Mouse (Mus musculus): ENCODE results near the gene Fbxl19.
"Not testable (repeated sequence)": the region's sequence is repeated elsewhere in the genome, so short reads cannot be mapped to it uniquely, and the experiment has no call there.

Gene Fbxl19

GRCm38 (mm10) chr7:127732066-127732465, 12.3 kb upstream of the Fbxl19 start, which contains the start of gene Ctf2:
TSS of gene Ctf2 (minus strand) at chr7:127732166.
- not testable (repeated sequence) for DNase-seq

DNA sequence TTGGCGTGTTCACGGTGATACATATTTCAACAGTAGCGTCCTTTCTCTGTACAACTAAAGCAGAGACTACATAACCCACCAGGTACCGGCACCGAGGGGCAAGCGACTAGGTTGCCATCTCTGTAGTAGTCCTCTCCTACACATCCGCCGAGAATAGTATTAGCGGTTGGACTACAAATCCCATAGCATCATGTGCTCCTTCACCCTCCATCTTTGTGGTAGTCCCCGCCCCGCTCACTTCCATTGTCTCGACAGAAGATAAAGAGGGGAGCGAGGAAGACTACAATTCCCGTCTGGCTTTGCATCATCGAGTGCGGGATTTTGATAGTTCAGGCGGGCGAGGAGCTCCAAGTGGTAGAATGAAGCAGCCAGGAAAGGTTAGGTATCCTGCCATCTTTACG, 908 bp downstream of the Fbxl19 start:
- DNase-seq: peak; percentile 96

GRCm38 (mm10) chr7:127745652-127746493, 1.5 kb downstream of the Fbxl19 start:
- peak; percentile 99 for DNase-seq

- DNase-seq: peak; percentile 81
These were observed 2.5 kb downstream of the Fbxl19 start for GRCm38 (mm10) chr7:127746494-127747491.

GRCm38 (mm10) chr7:127747559-127748234, 3.4 kb downstream of the Fbxl19 start:
- peak; percentile 68 for DNase-seq

GRCm38 (mm10) chr7:127748235-127748560, 3.9 kb downstream of the Fbxl19 start:
- no peak for DNase-seq

DNA sequence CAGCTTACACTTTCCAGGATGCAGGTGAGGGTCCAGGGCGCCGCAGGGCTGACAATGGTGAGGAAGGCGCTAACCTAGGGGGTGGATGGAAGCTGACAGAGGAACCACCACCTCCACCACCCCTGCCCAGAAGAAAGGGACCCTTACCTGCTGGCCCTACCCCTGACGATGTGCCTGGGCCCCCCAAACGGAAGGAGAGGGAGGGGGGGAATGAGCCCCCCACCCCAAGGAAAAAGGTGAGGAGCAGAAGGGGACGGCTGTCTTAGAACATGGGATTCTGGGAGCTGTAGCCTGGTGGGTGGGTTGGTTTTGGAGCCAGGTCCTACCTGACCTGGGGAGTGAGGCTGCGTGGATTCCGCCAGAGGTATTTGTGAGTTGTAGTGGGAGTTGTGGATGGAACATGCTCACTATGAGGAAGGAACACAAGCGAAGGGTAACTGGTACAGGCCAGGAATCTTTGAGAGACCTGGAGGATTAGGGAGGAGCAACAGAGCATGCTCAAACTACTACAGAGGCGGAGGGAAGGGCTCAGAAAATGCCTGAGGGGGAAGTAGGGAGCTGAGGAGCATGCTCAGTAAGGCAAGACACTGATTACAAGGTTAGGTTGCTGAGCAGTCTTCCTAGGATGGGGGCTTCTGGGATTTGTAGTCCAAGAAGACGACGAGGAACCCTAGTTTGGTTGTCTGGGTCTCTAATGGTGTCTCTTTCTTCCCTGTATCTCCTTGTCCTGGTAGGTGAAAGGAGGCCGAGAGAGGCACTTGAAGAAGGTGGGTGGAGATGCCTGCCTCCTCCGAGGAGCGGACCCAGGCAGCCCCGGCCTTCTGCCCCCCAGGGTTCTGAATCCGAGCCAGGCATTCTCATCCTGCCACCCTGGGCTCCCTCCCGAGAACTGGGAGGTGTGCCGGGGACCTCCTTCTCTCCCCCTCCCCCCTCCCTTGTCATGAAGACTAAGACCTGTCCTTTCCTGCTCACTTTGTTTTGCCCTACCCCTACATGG, 6.1 kb downstream of the Fbxl19 start:
- DNase-seq: peak; percentile 70

DNA sequence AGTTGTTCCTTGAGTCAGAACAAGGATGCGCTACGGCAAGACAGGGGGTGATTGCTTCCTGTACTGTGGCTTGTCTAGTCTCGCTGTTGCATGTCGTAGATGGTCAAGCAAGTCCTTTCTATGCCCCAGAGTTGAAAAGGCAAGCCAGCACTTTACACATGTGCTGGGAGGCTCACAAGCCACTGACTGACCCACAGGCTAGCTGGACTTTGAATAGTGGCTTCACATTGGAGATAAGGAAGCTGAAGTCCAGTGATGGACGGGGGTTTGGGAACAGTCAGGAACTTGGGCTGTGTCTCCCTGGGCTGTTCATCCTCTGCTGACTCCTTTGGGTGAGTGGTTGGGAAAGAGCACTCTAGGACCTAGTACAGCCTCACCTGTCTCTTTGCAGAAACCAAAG, 7.3 kb downstream of the Fbxl19 start:
- no peak for DNase-seq

DNA sequence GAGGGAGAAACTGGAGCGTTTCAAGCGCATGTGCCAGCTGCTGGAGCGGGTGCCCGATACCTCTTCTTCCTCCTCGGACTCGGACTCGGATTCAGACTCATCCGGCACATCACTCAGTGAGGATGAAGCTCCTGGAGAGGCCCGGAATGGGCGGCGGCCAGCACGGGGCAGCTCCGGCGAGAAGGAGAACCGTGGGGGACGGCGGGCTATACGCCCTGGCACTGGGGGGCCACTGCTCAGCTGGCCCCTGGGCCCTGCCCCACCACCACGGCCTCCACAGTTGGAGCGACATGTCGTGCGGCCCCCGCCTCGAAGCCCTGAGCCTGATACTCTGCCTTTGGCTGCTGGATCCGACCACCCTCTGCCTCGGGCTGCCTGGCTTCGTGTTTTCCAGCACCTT, 7.7 kb downstream of the Fbxl19 start:
- peak; percentile 56 for DNase-seq

GRCm38 (mm10) chr7:127753158-127753557, 8.8 kb downstream of the Fbxl19 start:
- no peak for DNase-seq

- no peak for DNase-seq
These were observed 9.4 kb downstream of the Fbxl19 start for GRCm38 (mm10) chr7:127753741-127754140.

- DNase-seq: no peak
These were observed 15.4 kb downstream of the Fbxl19 start for GRCm38 (mm10) chr7:127759716-127760115.

GRCm38 (mm10) chr7:127760478-127760877, 16.1 kb downstream of the Fbxl19 start:
- no peak for DNase-seq

- peak; percentile 66 for DNase-seq
These were observed 16.7 kb downstream of the Fbxl19 start for GRCm38 (mm10) chr7:127761026-127761425.

DNA sequence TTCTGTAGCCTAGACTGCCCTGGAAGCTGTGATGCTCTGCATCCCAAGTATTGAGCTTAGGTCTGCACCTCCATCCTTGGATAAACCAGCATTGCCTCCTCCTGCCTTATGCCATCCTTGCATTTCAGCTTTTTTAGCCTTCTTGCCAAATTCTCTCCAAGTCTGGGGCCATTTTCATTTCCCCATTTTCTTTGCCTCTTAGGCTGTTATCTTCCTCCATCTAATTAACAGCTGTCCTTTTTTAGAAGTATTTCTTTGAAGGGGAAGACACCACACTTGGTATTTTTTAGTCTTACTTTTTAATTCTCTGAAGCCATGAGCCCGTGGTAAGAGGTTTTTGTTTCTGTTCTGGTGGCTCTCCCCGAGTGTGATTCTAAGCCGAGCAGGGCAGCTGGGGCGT, 19.3 kb downstream of the Fbxl19 start:
- DNase-seq: no peak

GRCm38 (mm10) chr7:127765756-127766155, 21.4 kb downstream of the Fbxl19 start:
- DNase-seq: no peak

DNA sequence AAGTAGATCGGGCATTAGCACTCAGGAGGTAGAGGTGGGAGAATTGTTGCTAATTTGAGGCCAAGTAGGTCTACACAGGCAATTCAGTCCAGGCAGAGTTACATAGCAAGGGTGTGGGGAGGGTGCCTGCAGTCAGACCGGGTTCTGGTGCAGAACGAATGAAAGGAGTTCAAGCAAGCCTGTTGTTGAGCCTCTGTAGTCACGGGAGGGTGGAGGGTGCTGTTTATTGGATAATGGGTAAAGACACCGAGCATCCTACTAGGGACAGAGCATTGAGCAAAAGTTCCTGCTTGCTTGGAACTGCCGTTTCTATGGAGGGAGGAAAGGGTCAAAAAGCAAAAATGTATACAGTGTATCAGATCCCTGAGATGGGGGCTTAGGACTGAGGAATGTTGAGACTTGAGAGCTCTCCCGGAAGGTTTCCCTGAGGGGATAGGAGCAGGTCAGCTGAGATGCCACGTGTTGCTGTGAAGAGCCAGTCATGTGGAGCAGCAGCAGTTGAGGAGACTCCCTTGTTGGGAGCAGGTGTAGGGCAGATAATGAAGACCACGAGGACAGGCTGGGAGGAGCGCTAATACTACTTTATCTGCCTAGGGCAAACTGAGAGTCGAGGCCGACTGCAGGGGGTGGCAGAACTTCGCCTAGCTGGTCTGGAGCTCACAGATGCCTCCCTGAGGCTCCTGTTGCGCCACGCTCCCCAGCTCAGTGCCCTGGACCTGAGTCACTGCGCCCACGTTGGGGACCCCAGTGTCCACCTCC, 22.7 kb downstream of the Fbxl19 start:
- no peak for DNase-seq

- peak; percentile 63 for DNase-seq
These were observed 23.5 kb downstream of the Fbxl19 start for GRCm38 (mm10) chr7:127767671-127768345.

DNA sequence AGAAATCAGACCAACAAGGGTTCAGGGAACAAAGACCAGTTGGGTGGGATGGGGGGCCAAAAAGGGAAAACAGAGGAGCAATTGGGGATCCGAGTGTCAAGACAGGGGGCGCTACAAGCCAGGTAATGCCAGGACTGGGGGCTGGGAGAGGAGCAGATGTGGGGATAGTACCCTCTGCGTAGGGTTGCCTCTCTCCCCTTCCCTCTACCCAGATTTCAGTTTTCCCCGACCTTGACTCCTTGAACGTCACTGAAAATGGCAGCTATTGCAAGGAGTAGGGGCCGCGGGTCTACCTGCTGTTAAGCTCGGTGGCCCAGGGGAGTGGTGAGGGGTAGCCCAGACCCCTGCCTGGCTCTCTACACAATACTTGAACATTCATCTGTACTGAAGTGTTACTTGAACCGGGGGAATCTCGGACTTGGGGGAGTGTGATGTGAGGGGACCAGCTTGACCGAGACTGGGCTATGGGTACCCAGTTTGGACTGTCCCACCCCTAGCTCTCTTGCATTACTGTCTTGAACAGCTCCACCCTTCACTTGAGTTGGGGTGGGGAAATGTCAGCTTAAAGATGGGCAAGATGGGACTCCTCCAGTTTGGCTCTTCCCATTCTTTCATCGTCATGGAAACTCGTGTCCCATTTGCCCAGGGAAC, 24.1 kb downstream of the Fbxl19 start:
- DNase-seq: no peak

Data from cerebellum, adult 11-12 months (tissue).